Mouse (Mus musculus) thymus, postnatal 25 days (tissue): ENCODE data around the gene Nkain4.

Experiments used
- DNase-seq: peaks from one replicate; pipeline ENCODE4 v3.0.0; 2022

Gene Nkain4

GRCm38 (mm10) chr2:180892841-180893521 lies 61.5 kb downstream of the Nkain4 start:
- peak; percentile 8 for DNase-seq

GRCm38 (mm10) chr2:180891835-180892323 lies 62.6 kb downstream of the Nkain4 start:
- no peak for DNase-seq

GRCm38 (mm10) chr2:180891075-180891834 lies 63.2 kb downstream of the Nkain4 start:
- no peak for DNase-seq

- DNase-seq: no peak
These were observed 64.0 kb downstream of the Nkain4 start for GRCm38 (mm10) chr2:180890422-180891074.

- no peak for DNase-seq
These were observed 64.6 kb downstream of the Nkain4 start for GRCm38 (mm10) chr2:180889921-180890280.

GRCm38 (mm10) chr2:180889271-180889920 lies 65.1 kb downstream of the Nkain4 start:
- DNase-seq: no peak

GRCm38 (mm10) chr2:180885270-180885669 lies 69.2 kb downstream of the Nkain4 start:
- no peak for DNase-seq
